Mouse (Mus musculus): ENCODE results near the gene Zfp629.

GRCm38 (mm10) chr7:127586149-127586548 lies 29.4 kb downstream of the Zfp629 start:
- no peak for TF ChIP-seq CTCF (IDR thresholded peaks at IDR 0.05; ENCODE audit: borderline replicate concordance, control insufficient read depth, extremely low read depth, insufficient read depth, low read length, poor library complexity)
- TF ChIP-seq POLR2A (IDR thresholded peaks at IDR 0.05; ENCODE audit: control insufficient read depth, extremely low read depth, insufficient read depth, low read length, poor library complexity), result no peak
